Mouse (Mus musculus): Measurements from ENCODE around the gene Nfib. TPM values are rescaled to one million over a fixed set of nuclear protein-coding genes. Genes with fewer than 3 reads are reported as not detected.

Nfib gene
- total and polyA plus RNA-seq, 3 experiments = not detected

DNA sequence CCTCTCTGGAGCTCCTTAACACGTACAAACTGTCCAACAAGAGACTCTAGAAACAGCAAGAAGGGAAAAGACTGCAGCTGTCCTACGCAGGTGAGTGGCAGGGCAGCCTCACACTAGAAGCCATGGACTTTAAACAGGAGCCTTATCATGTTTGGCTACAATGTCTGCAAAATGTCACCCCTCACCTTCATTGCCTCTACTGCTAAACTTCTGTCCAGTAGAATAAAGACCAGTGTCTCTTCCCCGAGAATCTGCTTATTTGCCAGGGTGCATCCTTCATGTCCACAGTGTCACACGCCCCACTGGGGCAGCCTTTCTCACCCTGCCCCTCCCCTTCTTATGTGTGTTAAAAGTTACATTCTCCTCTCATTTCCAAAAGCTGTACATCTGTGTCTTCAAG, 319.9 kb downstream of the Nfib start:
- no peak for DNase-seq (ENCODE audit: low read depth, low spot score)
- H3K4me3 ChIP-seq (ENCODE audit: control insufficient read depth in 1 of 2, insufficient read depth in 1 of 2, low read depth in 2 of 2, low read length in 2 of 2) = no peak overlapping the region
- H3K36me3 ChIP-seq (ENCODE audit: control insufficient read depth in 1 of 2, insufficient read depth in 2 of 2, low read length in 2 of 2) = no peaks in the 10 kb centered on the region
- no peak overlapping the region for H3K27ac ChIP-seq (ENCODE audit: control insufficient read depth, low read depth, low read length)
- H3K9ac ChIP-seq (ENCODE audit: control insufficient read depth, low read depth, low read length, poor library complexity, severe bottlenecking) = no peak overlapping the region
- H3K4me1 ChIP-seq (ENCODE audit: control insufficient read depth in 1 of 2, insufficient read depth in 2 of 2, low read length in 2 of 2) = no peaks in the 10 kb centered on the region
- TF ChIP-seq ZMIZ1 (IDR thresholded peaks at IDR 0.05; ENCODE audit: low read depth, low read length) (no peak), USF1 (IDR thresholded peaks at IDR 0.05; ENCODE audit: low read depth, low read length) (no peak), MEF2A (IDR thresholded peaks at IDR 0.05; ENCODE audit: extremely low read depth, insufficient replicate concordance, low read depth, low read length, poor library complexity, severe bottlenecking) (no peak), MAFK (IDR thresholded peaks at IDR 0.05; ENCODE audit: borderline replicate concordance, low read depth, low read length) (no peak), POLR2A (IDR thresholded peaks at IDR 0.05; ENCODE audit: control insufficient read depth in 1 of 2, insufficient read depth in 1 of 2, low read depth in 1 of 2, low read length in 2 of 2, poor library complexity in 1 of 2) (no peak)
- no peaks in the 10 kb centered on the region for H3K79me2 ChIP-seq (ENCODE audit: control insufficient read depth, insufficient read depth, low read length, poor library complexity)
- no peaks in the 10 kb centered on the region for H3K27me3 ChIP-seq (ENCODE audit: control insufficient read depth in 1 of 2, insufficient read depth in 2 of 2, low read length in 2 of 2)
- H3K9me3 ChIP-seq (replicated peaks; ENCODE audit: insufficient read depth, low read length) = no peaks in the 10 kb centered on the region

DNA sequence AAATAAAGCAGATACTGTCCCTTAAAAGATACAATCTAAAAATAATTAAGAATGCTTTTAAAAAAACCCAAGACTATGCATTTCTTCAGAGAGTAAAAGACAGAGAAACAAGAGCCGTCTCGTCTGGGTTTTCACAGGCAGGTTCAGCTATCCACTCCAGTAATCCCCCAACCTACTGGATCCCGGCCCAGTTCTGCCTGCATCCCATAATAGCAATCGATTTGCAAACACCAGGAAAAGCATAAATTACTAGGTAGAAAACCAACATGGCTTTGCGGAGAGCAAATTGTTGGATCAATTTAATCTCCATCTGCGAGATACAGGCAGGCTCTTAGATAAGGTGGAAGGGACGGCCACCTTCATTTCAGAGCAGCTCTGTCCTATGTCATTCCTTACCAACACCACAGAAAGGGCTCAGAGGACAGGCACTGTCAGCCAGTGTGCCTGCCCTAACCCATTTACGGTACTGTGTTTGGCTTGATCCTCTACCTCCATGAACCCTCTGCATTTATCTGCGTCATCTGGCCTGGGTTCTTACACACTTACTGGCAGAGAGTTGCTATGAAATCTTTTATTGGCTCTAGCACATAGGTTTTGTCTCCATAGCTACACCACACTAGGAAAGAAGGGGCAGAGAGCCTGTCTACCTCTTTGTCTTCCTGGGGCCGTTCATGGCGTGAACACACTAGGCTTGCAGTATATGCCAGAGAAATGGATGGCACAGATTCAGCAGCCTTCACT, 321.4 kb downstream of the Nfib start:
- no peaks in the 10 kb centered on the region for H3K9me3 ChIP-seq (replicated peaks; ENCODE audit: insufficient read depth, low read length)
- H3K9ac ChIP-seq (ENCODE audit: control insufficient read depth, low read depth, low read length, poor library complexity, severe bottlenecking) = no peak overlapping the region
- no peak for DNase-seq (ENCODE audit: low read depth, low spot score)
- TF ChIP-seq GABPA (IDR thresholded peaks at IDR 0.05; ENCODE audit: low read depth, low read length) = no peak
- no peak for TF ChIP-seq MEF2A (IDR thresholded peaks at IDR 0.05; ENCODE audit: extremely low read depth, insufficient replicate concordance, low read depth, low read length, poor library complexity, severe bottlenecking)
- no peak for TF ChIP-seq POLR2A (IDR thresholded peaks at IDR 0.05; ENCODE audit: control insufficient read depth in 1 of 2, insufficient read depth in 1 of 2, low read depth in 1 of 2, low read length in 2 of 2, poor library complexity in 1 of 2)
- no peak for TF ChIP-seq ELF1 (IDR thresholded peaks at IDR 0.05; ENCODE audit: low read depth, low read length)
- TF ChIP-seq ETS1 (IDR thresholded peaks at IDR 0.05; ENCODE audit: low read depth, low read length) = no peak
- TF ChIP-seq MAZ (IDR thresholded peaks at IDR 0.05; ENCODE audit: low read depth, low read length) = no peak
- no peak for TF ChIP-seq KAT2A (conservative IDR thresholded peaks at IDR 0.05; ENCODE audit: low read depth, low read length)
- no peak for TF ChIP-seq E2F4 (IDR thresholded peaks at IDR 0.05; ENCODE audit: borderline replicate concordance, low read depth, low read length)
- TF ChIP-seq MYC (IDR thresholded peaks at IDR 0.05; ENCODE audit: low read depth, low read length) = no peak
- TF ChIP-seq ZC3H11A (IDR thresholded peaks at IDR 0.05; ENCODE audit: low read depth, low read length) = no peak
- TF ChIP-seq ZKSCAN1 (IDR thresholded peaks at IDR 0.05; ENCODE audit: low read depth, low read length) = no peak
- H3K79me2 ChIP-seq (ENCODE audit: control insufficient read depth, insufficient read depth, low read length, poor library complexity) = no peaks in the 10 kb centered on the region
- no peak overlapping the region for H3K4me3 ChIP-seq (ENCODE audit: control insufficient read depth in 1 of 2, insufficient read depth in 1 of 2, low read depth in 2 of 2, low read length in 2 of 2)
- no peaks in the 10 kb centered on the region for H3K4me1 ChIP-seq (ENCODE audit: control insufficient read depth in 1 of 2, insufficient read depth in 2 of 2, low read length in 2 of 2)
- no peak overlapping the region for H3K27ac ChIP-seq (ENCODE audit: control insufficient read depth, low read depth, low read length)
- H3K36me3 ChIP-seq (ENCODE audit: control insufficient read depth in 1 of 2, insufficient read depth in 2 of 2, low read length in 2 of 2) = no peaks in the 10 kb centered on the region
- H3K27me3 ChIP-seq (ENCODE audit: control insufficient read depth in 1 of 2, insufficient read depth in 2 of 2, low read length in 2 of 2) = no peaks in the 10 kb centered on the region
